Mouse (Mus musculus) G1E (cell line): ENCODE data around the gene Lyst. TPM values are rescaled to one million over a fixed set of nuclear protein-coding genes. Genes with fewer than 3 reads are reported as not detected.
A peak's percentile ranks its signal among the peaks of the same experiment; 100 is the strongest.

ENCODE experiments used
- ATAC-seq: 2 replicates; pipeline ENCODE4 v1.8.0; 2016; ENCODE audit warnings: mild to moderate bottlenecking; ENCODE audit not compliant: insufficient number of reproducible peaks, poor library complexity, low FRiP score, severe bottlenecking; ENCODE audit errors: extremely low read depth
- DNase-seq: peaks from one replicate; pipeline ENCODE4 v3.0.0; 2012; ENCODE audit warnings: low spot score
- H3K27me3 ChIP-seq: 2 replicates; pipeline ENCODE4 v1.6.1; 2012; ENCODE audit warnings: mild to moderate bottlenecking, low read length, inconsistent platforms; ENCODE audit not compliant: insufficient read depth
- H3K36me3 ChIP-seq: replicated peaks from 2 replicates; pipeline ENCODE3; 2012; ENCODE audit warnings: mild to moderate bottlenecking, inconsistent platforms
- H3K4me1 ChIP-seq: 2 replicates; pipeline ENCODE4 v1.6.1; 2012; ENCODE audit warnings: low read depth, low read length, inconsistent platforms, mixed read lengths; ENCODE audit not compliant: insufficient read depth
- H3K4me3 ChIP-seq: 2 replicates; pipeline ENCODE4 v1.5.1; 2012; ENCODE audit warnings: low read depth, mild to moderate bottlenecking, inconsistent platforms, low read length, moderate library complexity, mixed read lengths
- H3K9me3 ChIP-seq: replicated peaks from 2 replicates; pipeline ENCODE4 v1.6.1; 2012; ENCODE audit warnings: inconsistent platforms
- CTCF ChIP-seq: IDR thresholded peaks from 2 replicates; pipeline ENCODE4 v1.5.1; 2012; ENCODE audit warnings: low read depth, low read length, inconsistent platforms, mixed read lengths
- GATA1 ChIP-seq: IDR thresholded peaks from 2 replicates; pipeline ENCODE4 v1.6.1; 2012; ENCODE audit warnings: borderline replicate concordance, low read length, inconsistent platforms, mixed read lengths
- GATA2 ChIP-seq: IDR thresholded peaks from 2 replicates; pipeline ENCODE4 v1.6.1; 2012; ENCODE audit warnings: low read depth, low read length, inconsistent platforms, borderline replicate concordance
- POLR2AphosphoS5 ChIP-seq: IDR thresholded peaks from 2 replicates; pipeline ENCODE4 v1.6.1; 2012; ENCODE audit warnings: low read depth, low read length, inconsistent platforms; ENCODE audit not compliant: insufficient replicate concordance
- TAL1 ChIP-seq: conservative IDR thresholded peaks from 2 replicates; pipeline ENCODE4 v1.6.1; 2012; ENCODE audit warnings: low read depth, low read length, inconsistent platforms, mixed read lengths
- polyA plus RNA-seq: library from polyadenylated mRNA; stranded (reverse); fragments of >175 nt; gene quantifications from 2 replicates; pipeline ENCODE4 v1.2.3, GENCODE M21; 2012
- total RNA-seq, 2 experiments: library from RNA; stranded (forward) in 1 of 2; stranded (reverse) in 1 of 2; fragments of 200-1000 nt in 1 of 2; fragments of >200 nt in 1 of 2; fragmentation: Nextera tagmentation in 1 of 2; gene quantifications; 2 replicates each; pipeline ENCODE4 v1.2.3; 2014 to 2017

Gene Lyst
- total and polyA plus RNA-seq, 3 experiments, result 0.57 to 22.0 (median 19.2) TPM

- no peak for ATAC-seq
- peaks cover 8% of the 10 kb centered on the region for H3K36me3 ChIP-seq
- TF ChIP-seq POLR2AphosphoS5 (no peak), GATA1 (no peak), GATA2 (no peak), TAL1 (no peak), CTCF (no peak)
- no peaks in the 10 kb centered on the region for H3K4me1 ChIP-seq
- H3K9me3 ChIP-seq, result no peaks in the 10 kb centered on the region
- DNase-seq, result no peak
- no peaks in the 10 kb centered on the region for H3K27me3 ChIP-seq
- no peak overlapping the region for H3K4me3 ChIP-seq
These were observed 133.6 kb downstream of the Lyst start for GRCm38 (mm10) chr13:13723786-13724185.

GRCm38 (mm10) chr13:13739232-13739631 is 149.0 kb downstream of the Lyst start:
- no peaks in the 10 kb centered on the region for H3K4me1 ChIP-seq
- no peak for TF ChIP-seq GATA1
- TF ChIP-seq POLR2AphosphoS5, result no peak
- TF ChIP-seq CTCF, result no peak
- no peak for TF ChIP-seq GATA2
- no peak for TF ChIP-seq TAL1
- no peaks in the 10 kb centered on the region for H3K27me3 ChIP-seq
- ATAC-seq, result no peak
- no peak overlapping the region for H3K4me3 ChIP-seq
- DNase-seq, result no peak
- H3K36me3 ChIP-seq, result peaks cover 22% of the 10 kb centered on the region
- H3K9me3 ChIP-seq, result no peaks in the 10 kb centered on the region

GRCm38 (mm10) chr13:13745911-13746310 is 155.7 kb downstream of the Lyst start:
- H3K4me1 ChIP-seq, result no peaks in the 10 kb centered on the region
- ATAC-seq, result no peak
- no peak overlapping the region for H3K4me3 ChIP-seq
- H3K36me3 ChIP-seq, result peaks cover 44% of the 10 kb centered on the region
- TF ChIP-seq TAL1, result no peak
- TF ChIP-seq POLR2AphosphoS5, result no peak
- TF ChIP-seq GATA1, result no peak
- no peak for TF ChIP-seq CTCF
- TF ChIP-seq GATA2, result no peak
- DNase-seq, result no peak
- no peaks in the 10 kb centered on the region for H3K9me3 ChIP-seq
- no peaks in the 10 kb centered on the region for H3K27me3 ChIP-seq

- H3K4me3 ChIP-seq, result no peak overlapping the region
- peaks cover 6% of the 10 kb centered on the region; the same call in 1 of the 2 replicates for H3K4me1 ChIP-seq
- ATAC-seq (no peak), DNase-seq (no peak)
- H3K9me3 ChIP-seq, result no peaks in the 10 kb centered on the region
- no peaks in the 10 kb centered on the region for H3K27me3 ChIP-seq
- TF ChIP-seq POLR2AphosphoS5, result no peak
- TF ChIP-seq CTCF, result no peak
- no peak for TF ChIP-seq TAL1
- no peak for TF ChIP-seq GATA2
- TF ChIP-seq GATA1, result no peak
- peaks cover 26% of the 10 kb centered on the region for H3K36me3 ChIP-seq
These were observed 185.7 kb downstream of the Lyst start for GRCm38 (mm10) chr13:13775778-13776494.

- Histone ChIP-seq H3K4me3 (peak overlapping the region; percentile 3; the same call in 1 of the 2 replicates), H3K36me3 (peaks cover 26% of the 10 kb centered on the region), H3K9me3 (no peaks in the 10 kb centered on the region), H3K4me1 (peaks cover 6% of the 10 kb centered on the region; the same call in 1 of the 2 replicates), H3K27me3 (no peaks in the 10 kb centered on the region; the same call in 1 of the 2 replicates)
- TF ChIP-seq GATA2 (no peak), GATA1 (no peak), CTCF (no peak), POLR2AphosphoS5 (no peak), TAL1 (no peak)
- peak; percentile 51 for ATAC-seq
- DNase-seq, result no peak
These were observed 186.9 kb downstream of the Lyst start for GRCm38 (mm10) chr13:13777052-13777451.

- Histone ChIP-seq H3K9me3 (no peaks in the 10 kb centered on the region), H3K27me3 (no peaks in the 10 kb centered on the region; the same call in 1 of the 2 replicates), H3K36me3 (peaks cover 26% of the 10 kb centered on the region), H3K4me3 (no peak overlapping the region), H3K4me1 (peaks cover 6% of the 10 kb centered on the region; the same call in 1 of the 2 replicates)
- TF ChIP-seq POLR2AphosphoS5 (no peak), GATA2 (no peak), TAL1 (no peak), CTCF (no peak), GATA1 (no peak)
- ATAC-seq (no peak), DNase-seq (no peak)
These were observed 187.5 kb downstream of the Lyst start for GRCm38 (mm10) chr13:13777696-13778095.
